ENCODE assay signal across 8 mouse cellular contexts in genomic region chr17:83216251-83216919, GRCm38 (mm10). TPM values are rescaled to one million over a fixed set of nuclear protein-coding genes. Genes with fewer than 3 reads are reported as not detected.
A peak's percentile ranks its signal among the peaks of the same experiment; 100 is the strongest.
DNase-seq lines count a peak whose midpoint lies in the region; ATAC-seq lines count a peak whose summit lies in the region.

No protein-coding gene starts in this region.

- H3K4me3 ChIP-seq in kidney, embryonic 14.5 days (ENCODE audit: low read length), result peak overlapping the region; percentile 75
- H3K4me3 ChIP-seq in embryonic facial prominence, embryonic 10.5 days, result peak overlapping the region; percentile 87
- peak overlapping the region; percentile 83 for H3K4me3 ChIP-seq in hindbrain, embryonic 15.5 days
- H3K4me3 ChIP-seq in midbrain, embryonic 15.5 days, result peak overlapping the region; percentile 78

- DNase-seq in kidney, adult 8-10 months, result no peak
- peak; percentile 18 for DNase-seq in embryonic facial prominence, embryonic 10.5 days (ENCODE audit: low spot score)
- no peak for DNase-seq in gastrocnemius, postnatal 10 days
- DNase-seq in embryo, embryonic 11 days, result no peak

- H3K4me1 ChIP-seq in kidney, embryonic 14.5 days (ENCODE audit: control insufficient read depth, insufficient read depth, low read length), result peaks cover 63% of the 10 kb centered on the region
- H3K4me1 ChIP-seq in embryonic facial prominence, embryonic 10.5 days, result peaks cover 92% of the 10 kb centered on the region
- peaks cover 57% of the 10 kb centered on the region for H3K4me1 ChIP-seq in hindbrain, embryonic 15.5 days (replicated peaks)
- H3K4me1 ChIP-seq in midbrain, embryonic 15.5 days, result peaks cover 52% of the 10 kb centered on the region

- peak overlapping the region; percentile 94 for H3K4me2 ChIP-seq in kidney, embryonic 14.5 days (replicated peaks; ENCODE audit: low read depth, low read length)
- peak overlapping the region; percentile 98 for H3K4me2 ChIP-seq in hindbrain, embryonic 15.5 days
- H3K4me2 ChIP-seq in midbrain, embryonic 15.5 days, result peak overlapping the region; percentile 95

- H3K9me3 ChIP-seq in kidney, embryonic 14.5 days (ENCODE audit: control insufficient read depth, low read length), result no peaks in the 10 kb centered on the region
- no peaks in the 10 kb centered on the region for H3K9me3 ChIP-seq in embryonic facial prominence, embryonic 10.5 days
- H3K9me3 ChIP-seq in hindbrain, embryonic 15.5 days, result no peaks in the 10 kb centered on the region
- no peaks in the 10 kb centered on the region for H3K9me3 ChIP-seq in midbrain, embryonic 15.5 days

- no peak for ATAC-seq in kidney, embryonic 14.5 days (ENCODE audit: low FRiP score, low TSS enrichment)
- ATAC-seq in hindbrain, embryonic 15.5 days (ENCODE audit: low FRiP score, low read depth), result no peak
- no peak for ATAC-seq in midbrain, embryonic 15.5 days (replicated peaks)
- ATAC-seq in activated CD4-positive, CD25-positive, alpha-beta regulatory T cell, adult 4 months, result no peak

- peak overlapping the region; percentile 78 for H3K27ac ChIP-seq in kidney, embryonic 14.5 days (ENCODE audit: low read depth, low read length)
- H3K27ac ChIP-seq in embryonic facial prominence, embryonic 10.5 days (replicated peaks), result peak overlapping the region; percentile 97
- peak overlapping the region; percentile 86 for H3K27ac ChIP-seq in hindbrain, embryonic 15.5 days (replicated peaks)
- peak overlapping the region; percentile 79 for H3K27ac ChIP-seq in midbrain, embryonic 15.5 days

- peak overlapping the region; percentile 99 for H3K9ac ChIP-seq in kidney, embryonic 14.5 days (ENCODE audit: low read depth, low read length)
- H3K9ac ChIP-seq in hindbrain, embryonic 15.5 days, result peak overlapping the region; percentile 94
- peak overlapping the region; percentile 81 for H3K9ac ChIP-seq in midbrain, embryonic 15.5 days

- no peaks in the 10 kb centered on the region for H3K27me3 ChIP-seq in kidney, embryonic 14.5 days (ENCODE audit: control insufficient read depth, insufficient read depth, low read length)
- H3K27me3 ChIP-seq in embryonic facial prominence, embryonic 10.5 days (replicated peaks; ENCODE audit: low read depth, poor library complexity, severe bottlenecking), result peaks cover 36% of the 10 kb centered on the region; the same call in 1 of the 2 replicates
- H3K27me3 ChIP-seq in hindbrain, embryonic 15.5 days, result 0 out of 2 replicates have a peak, but pooled peaks cover under 1% of the 10 kb centered on the region
- H3K27me3 ChIP-seq in midbrain, embryonic 15.5 days (replicated peaks), result peaks cover 46% of the 10 kb centered on the region

- H3K36me3 ChIP-seq in kidney, embryonic 14.5 days (ENCODE audit: control insufficient read depth, insufficient read depth, low read length), result peaks cover 12% of the 10 kb centered on the region
- H3K36me3 ChIP-seq in embryonic facial prominence, embryonic 10.5 days (replicated peaks), result peaks cover 32% of the 10 kb centered on the region
- no peaks in the 10 kb centered on the region for H3K36me3 ChIP-seq in hindbrain, embryonic 15.5 days
- H3K36me3 ChIP-seq in midbrain, embryonic 15.5 days (replicated peaks), result no peaks in the 10 kb centered on the region

- 15% methylated on average over 7 of the region's 7 CpGs for WGBS in kidney, embryonic 14.5 days
- 7% methylated on average over 7 of the region's 7 CpGs for WGBS in embryonic facial prominence, embryonic 10.5 days
- 17% methylated on average over 7 of the region's 7 CpGs for WGBS in hindbrain, embryonic 15.5 days
- 28% methylated on average over 7 of the region's 7 CpGs for WGBS in midbrain, embryonic 15.5 days

RNA-seq across cellular contexts. Expression of gene Pkdcc, which starts 1.3 kb away (rescaled TPM):
- polyA plus RNA-seq in kidney, embryonic 14.5 days (2014; fragmentation: Nextera tagmentation; extraction: Ambion mirVana), result 48.7 and 82.9 TPM in 2 replicates
- 15.1 and 17.5 TPM in 2 replicates for polyA plus RNA-seq in embryonic facial prominence, embryonic 10.5 days (2016; fragmentation: Nextera tagmentation; extraction: Ambion mirVana)
- polyA plus RNA-seq in hindbrain, embryonic 15.5 days (2015; fragmentation: Nextera tagmentation; extraction: Ambion mirVana), result 5.7 and 7.1 TPM in 2 replicates
- 4.3 and 5.5 TPM in 2 replicates for polyA plus RNA-seq in midbrain, embryonic 15.5 days (2015; fragmentation: Nextera tagmentation; extraction: Ambion mirVana)
- 10 to 100 TPM; 54.0 to 54.2 TPM for total RNA-seq in gastrocnemius, postnatal 10 days (2021)
- polyA plus RNA-seq in activated CD4-positive, CD25-positive, alpha-beta regulatory T cell, adult 4 months (2017; shearing (Covaris generic)), result under 1 TPM in 1 of 2 experiments, not detected in 1; 0.22 TPM
